Comparison of ENCODE assay signal across 9 mouse cellular contexts in genomic region chr13:113293707-113294432, GRCm38 (mm10). TPM values are rescaled to one million over a fixed set of nuclear protein-coding genes. Genes with fewer than 3 reads are reported as not detected.
DNase-seq lines count a peak whose midpoint lies in the region; ATAC-seq lines count a peak whose summit lies in the region.
"Had no signal": no experiment of that assay in that cellular context is flagged by ENCODE, and none has a peak within 500 bp of the region (broad histone marks: within the 10 kb centered on the region; RNA-seq: fewer than 3 reads in every experiment).

No protein-coding gene starts in this region.

- no peak for ATAC-seq in kidney, embryonic 14.5 days (ENCODE audit: low FRiP score, low TSS enrichment)
- no peak for ATAC-seq in neural tube, embryonic 14.5 days (ENCODE audit: low read depth)
- ATAC-seq in granulocyte monocyte progenitor cell, adult 5-6 weeks (replicated peaks; ENCODE audit: poor library complexity, severe bottlenecking) = no peak

- H3K4me1 ChIP-seq in kidney, embryonic 14.5 days (ENCODE audit: control insufficient read depth, insufficient read depth, low read length) = no peaks in the 10 kb centered on the region
- peaks cover 11% of the 10 kb centered on the region for H3K4me1 ChIP-seq in forebrain, embryonic 10.5 days
- H3K4me1 ChIP-seq in limb, embryonic 10.5 days = peaks cover 18% of the 10 kb centered on the region
- peaks cover 4% of the 10 kb centered on the region; the same call in 1 of the 2 replicates for H3K4me1 ChIP-seq in neural tube, embryonic 14.5 days (ENCODE audit: control insufficient read depth, insufficient read depth, low read length)

- no peaks in the 10 kb centered on the region for H3K36me3 ChIP-seq in kidney, embryonic 14.5 days (ENCODE audit: control insufficient read depth, insufficient read depth, low read length)
- H3K36me3 ChIP-seq in forebrain, embryonic 10.5 days (replicated peaks) = no peaks in the 10 kb centered on the region
- H3K36me3 ChIP-seq in limb, embryonic 10.5 days = no peaks in the 10 kb centered on the region
- no peaks in the 10 kb centered on the region for H3K36me3 ChIP-seq in neural tube, embryonic 14.5 days (ENCODE audit: control insufficient read depth, insufficient read depth, low read length)

- H3K9ac ChIP-seq in kidney, embryonic 14.5 days (ENCODE audit: low read depth, low read length) = peak overlapping the region; percentile 91
- peak overlapping the region; percentile 60 for H3K9ac ChIP-seq in neural tube, embryonic 14.5 days (replicated peaks; ENCODE audit: low read depth, low read length)

- peak overlapping the region; percentile 76 for H3K4me3 ChIP-seq in kidney, embryonic 14.5 days (ENCODE audit: low read length)
- peak overlapping the region; percentile 79 for H3K4me3 ChIP-seq in forebrain, embryonic 10.5 days
- H3K4me3 ChIP-seq in limb, embryonic 10.5 days = peak overlapping the region; percentile 82
- peak overlapping the region; percentile 41 for H3K4me3 ChIP-seq in neural tube, embryonic 14.5 days (ENCODE audit: low read depth, low read length)

- 61% methylated on average over 11 of the region's 11 CpGs for WGBS in kidney, embryonic 14.5 days
- WGBS in forebrain, embryonic 10.5 days = 63% methylated on average over 11 of the region's 11 CpGs
- WGBS in limb, embryonic 10.5 days = 60% methylated on average over 11 of the region's 11 CpGs
- 66% methylated on average over 11 of the region's 11 CpGs for WGBS in neural tube, embryonic 14.5 days

- no peak for DNase-seq in kidney, adult 11 months
- DNase-seq in forebrain, embryonic 10.5 days (ENCODE audit: extremely low spot score, low spot score) = no peak
- DNase-seq in limb, embryonic 10.5 days (ENCODE audit: low spot score) = peak; percentile 33
- DNase-seq in spleen, postnatal 4 days (ENCODE audit: low spot score in 2 of 2) = no peak
- no peak for DNase-seq in urinary bladder, postnatal 36 days (ENCODE audit: low spot score in 2 of 2)
- DNase-seq: cerebellum, adult 9-11 months had no signal

- H3K4me2 ChIP-seq in kidney, embryonic 14.5 days (replicated peaks; ENCODE audit: low read depth, low read length) = peak overlapping the region; percentile 88
- H3K4me2 ChIP-seq in neural tube, embryonic 14.5 days (ENCODE audit: low read depth, low read length) = peak overlapping the region; percentile 90

- H3K27me3 ChIP-seq in kidney, embryonic 14.5 days (ENCODE audit: control insufficient read depth, insufficient read depth, low read length) = no peaks in the 10 kb centered on the region
- peaks cover 41% of the 10 kb centered on the region for H3K27me3 ChIP-seq in forebrain, embryonic 10.5 days (ENCODE audit: poor library complexity, severe bottlenecking)
- peaks cover 11% of the 10 kb centered on the region; the same call in 1 of the 2 replicates for H3K27me3 ChIP-seq in limb, embryonic 10.5 days (ENCODE audit: low read depth, poor library complexity, severe bottlenecking)
- H3K27me3 ChIP-seq in neural tube, embryonic 14.5 days (ENCODE audit: control insufficient read depth, insufficient read depth, low read length) = peaks cover 9% of the 10 kb centered on the region; the same call in 1 of the 2 replicates

- no peaks in the 10 kb centered on the region for H3K9me3 ChIP-seq in kidney, embryonic 14.5 days (ENCODE audit: control insufficient read depth, low read length)
- H3K9me3 ChIP-seq in forebrain, embryonic 10.5 days = no peaks in the 10 kb centered on the region
- no peaks in the 10 kb centered on the region for H3K9me3 ChIP-seq in limb, embryonic 10.5 days (replicated peaks)
- H3K9me3 ChIP-seq in neural tube, embryonic 14.5 days (ENCODE audit: control insufficient read depth, low read length) = no peaks in the 10 kb centered on the region

- H3K27ac ChIP-seq in kidney, embryonic 14.5 days (ENCODE audit: low read depth, low read length) = no peak overlapping the region
- peak overlapping the region; percentile 89 for H3K27ac ChIP-seq in forebrain, embryonic 10.5 days
- peak overlapping the region; percentile 95 for H3K27ac ChIP-seq in limb, embryonic 10.5 days
- no peak overlapping the region for H3K27ac ChIP-seq in neural tube, embryonic 14.5 days (ENCODE audit: low read depth, low read length)

RNA-seq across cellular contexts. Expression of gene BC067074, which starts 0.9 kb away (rescaled TPM):
- polyA plus RNA-seq in kidney, embryonic 14.5 days (2014; fragmentation: Nextera tagmentation; extraction: Ambion mirVana) = 3.4 and 6.1 TPM in 2 replicates
- polyA plus RNA-seq in forebrain, embryonic 10.5 days (2016; fragmentation: Nextera tagmentation; extraction: Ambion mirVana) = 2.2 and 2.3 TPM in 2 replicates
- polyA plus RNA-seq in limb, embryonic 10.5 days (2016; fragmentation: Nextera tagmentation; extraction: Ambion mirVana) = 3.6 and 7.5 TPM in 2 replicates
- polyA plus RNA-seq in neural tube, embryonic 14.5 days (2014; fragmentation: Nextera tagmentation; extraction: Ambion mirVana) = 0.51 and 0.84 TPM in 2 replicates
- not detected in 2 replicates for total RNA-seq in granulocyte monocyte progenitor cell, adult 5-6 weeks (2014; fragmentation: Nextera tagmentation)
- not detected in 2 replicates for total RNA-seq in granulocyte monocyte progenitor cell, adult 5-6 weeks (2017)

Comparison
In these comparisons a context has a peak if more than half of its experiments do, and no peak if none do; other contexts are left out.
1. H3K27ac ChIP-seq: peak in forebrain, embryonic 10.5 days (single experiment) and limb, embryonic 10.5 days (single experiment); none in kidney, embryonic 14.5 days (single experiment) and neural tube, embryonic 14.5 days (single experiment).
2. Peak in every context shown above with its lines, with median percentiles within 50 percentile points of each other: H3K4me3 ChIP-seq.